Mouse (Mus musculus) ZHBTc4 (cell line): ENCODE data around the gene Nat9.

Experiments used
- DNase-seq: peaks from one replicate; pipeline ENCODE4 v3.0.0-alpha.2; 2011; ENCODE audit warnings: low read depth, low spot score

Nat9 gene

DNA sequence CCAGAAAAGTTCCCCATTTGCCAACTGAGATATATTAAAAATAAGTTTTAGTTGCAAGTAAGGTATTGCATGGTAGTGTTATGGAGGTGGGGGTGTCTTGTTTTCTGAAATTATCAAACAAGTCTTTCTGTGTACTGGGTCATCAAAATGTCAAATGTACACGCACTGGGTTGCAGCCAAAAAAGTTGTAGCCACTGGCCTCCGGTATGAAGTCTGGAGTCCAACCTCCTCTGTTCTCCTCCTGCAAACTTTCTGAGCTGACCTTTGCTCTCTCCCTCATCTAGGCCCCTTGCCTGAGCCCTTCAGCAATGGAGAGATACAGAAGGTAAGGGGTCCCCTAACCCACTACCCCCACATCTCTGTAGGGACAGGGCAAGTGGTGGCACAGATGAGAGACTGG is 8.9 kb downstream of the Nat9 start:
- no peak for DNase-seq

DNA sequence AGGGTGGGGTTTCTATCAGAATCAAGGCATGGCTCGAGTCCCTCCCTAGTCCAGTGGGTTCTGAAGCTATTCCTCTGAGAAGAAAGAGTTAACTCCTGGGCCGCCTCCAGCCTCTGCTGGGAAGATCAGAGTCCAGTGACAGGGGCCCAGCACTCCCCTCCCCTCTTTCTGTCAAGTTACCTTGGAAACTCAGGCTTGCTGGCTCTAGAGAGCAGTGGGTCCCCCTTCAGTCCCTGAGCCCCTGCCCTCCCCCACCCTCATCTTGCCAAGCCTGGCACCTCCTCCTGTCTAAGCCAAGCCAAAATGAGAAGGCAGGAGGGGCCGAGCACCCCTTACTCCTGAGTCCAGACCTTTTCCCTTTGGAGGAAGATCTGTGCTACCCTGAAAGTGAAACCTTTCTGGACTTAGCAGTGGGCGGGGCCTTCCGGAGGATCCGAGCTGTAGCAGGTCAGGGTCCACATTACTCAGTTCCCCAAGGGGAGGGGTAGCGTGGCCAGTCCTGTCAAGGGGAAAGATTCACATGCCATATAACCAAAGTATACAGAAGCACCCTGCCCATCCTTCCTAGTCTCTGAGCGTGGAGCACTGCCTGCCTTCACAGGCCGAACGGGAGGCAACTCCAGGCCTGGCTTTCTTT is 10.0 kb downstream of the Nat9 start:
- no peak for DNase-seq

DNA sequence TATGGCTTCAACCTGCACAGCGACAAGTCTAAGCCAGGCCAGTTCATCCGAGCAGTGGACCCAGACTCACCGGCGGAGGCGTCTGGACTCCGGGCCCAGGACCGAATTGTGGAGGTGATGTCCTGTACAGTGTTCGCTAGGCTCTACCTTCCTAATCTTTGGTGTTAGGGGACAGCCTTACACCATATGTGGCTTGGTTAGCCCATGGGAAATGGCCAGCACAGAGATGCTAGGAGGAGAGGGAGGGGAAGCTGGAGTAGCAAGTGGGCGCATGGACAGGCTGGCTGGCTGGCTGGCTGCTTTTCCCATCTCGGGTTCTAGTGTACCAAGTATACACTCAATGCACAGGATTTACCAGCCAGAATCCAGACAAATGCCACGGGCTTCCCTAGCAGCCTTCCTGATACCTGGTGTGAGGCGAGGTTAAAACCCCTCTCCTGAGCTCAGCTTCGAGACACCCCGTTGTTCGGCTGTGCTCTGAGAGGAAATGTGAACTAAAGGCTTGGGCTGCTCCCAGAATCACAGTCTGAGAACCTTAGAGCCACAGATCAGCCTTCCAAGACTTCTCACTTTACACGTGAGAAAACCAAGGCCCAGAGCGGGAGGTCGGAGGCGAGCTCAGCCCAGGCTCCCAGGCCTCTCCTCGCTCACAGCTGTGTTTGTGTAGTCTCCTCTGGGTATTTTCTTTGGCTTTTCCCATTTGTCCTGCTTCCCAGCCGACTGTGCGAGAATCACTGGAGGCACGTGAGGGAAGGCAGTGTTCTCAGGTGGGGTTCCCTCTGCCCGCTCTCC is 11.1 kb downstream of the Nat9 start:
- DNase-seq, result no peak

DNA sequence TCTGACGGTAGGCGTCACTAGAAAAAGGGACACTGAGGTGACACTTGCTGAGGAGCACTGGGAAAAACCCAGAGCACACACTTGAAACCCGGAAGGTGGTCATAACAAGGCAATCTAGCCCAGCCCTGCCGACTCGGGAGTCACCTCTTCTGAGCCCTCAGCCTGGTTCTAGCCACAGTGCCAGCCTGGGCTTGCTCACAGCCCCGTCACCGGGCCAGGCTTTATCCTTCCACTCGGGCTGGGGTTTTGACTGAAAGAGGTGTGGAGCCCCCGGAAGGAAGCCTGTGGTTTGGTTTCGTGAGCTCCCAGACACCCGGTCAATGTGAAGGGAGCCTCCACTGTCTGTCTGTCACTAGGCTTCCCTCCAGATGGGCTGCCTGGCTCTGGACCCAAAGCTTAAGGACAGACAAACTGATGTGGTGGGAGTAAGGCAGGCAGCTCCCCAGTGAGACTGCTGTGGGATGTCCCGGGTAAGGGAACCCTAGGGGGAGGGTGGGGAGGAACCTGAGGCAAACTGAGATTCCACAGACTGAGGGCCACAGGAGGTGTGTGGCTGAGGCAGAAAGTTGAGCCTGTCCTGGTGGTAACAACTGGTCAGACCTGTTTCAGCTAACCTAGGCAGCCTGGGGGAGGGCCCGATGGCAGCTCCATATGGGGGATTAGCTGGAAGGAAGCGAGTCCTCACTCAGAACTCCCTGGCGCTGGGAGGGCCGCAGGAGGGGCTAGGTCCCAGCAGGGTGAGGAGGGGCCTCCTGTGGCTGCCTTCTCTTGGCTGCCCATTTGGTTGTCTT is 13.9 kb downstream of the Nat9 start:
- no peak for DNase-seq

DNA sequence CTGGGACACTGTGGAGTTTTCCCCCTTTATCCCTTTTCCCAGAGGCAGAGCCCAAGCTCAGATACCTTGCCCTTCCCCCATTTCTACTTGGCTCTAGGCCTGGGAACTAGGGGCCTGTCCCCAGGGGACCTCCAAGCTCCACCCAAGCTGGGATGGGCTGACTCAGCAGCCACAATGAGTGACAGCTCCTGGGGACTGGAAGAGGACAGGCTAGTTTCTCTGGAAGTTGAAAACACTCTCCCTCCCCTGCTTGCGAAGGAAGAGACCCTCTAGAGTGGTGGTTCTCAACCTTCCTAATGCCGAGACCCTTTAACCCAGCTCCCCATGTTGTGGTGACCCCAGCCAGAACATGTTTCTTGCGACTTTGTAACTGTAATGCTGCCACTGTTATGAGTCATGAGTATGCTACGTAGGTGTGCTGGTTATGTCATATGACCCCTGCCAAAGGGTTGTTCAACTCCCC is 14.8 kb downstream of the Nat9 start:
- peak; percentile 86 for DNase-seq

GRCm38 (mm10) chr11:115171125-115171524 is 16.5 kb downstream of the Nat9 start:
- DNase-seq, result no peak

DNA sequence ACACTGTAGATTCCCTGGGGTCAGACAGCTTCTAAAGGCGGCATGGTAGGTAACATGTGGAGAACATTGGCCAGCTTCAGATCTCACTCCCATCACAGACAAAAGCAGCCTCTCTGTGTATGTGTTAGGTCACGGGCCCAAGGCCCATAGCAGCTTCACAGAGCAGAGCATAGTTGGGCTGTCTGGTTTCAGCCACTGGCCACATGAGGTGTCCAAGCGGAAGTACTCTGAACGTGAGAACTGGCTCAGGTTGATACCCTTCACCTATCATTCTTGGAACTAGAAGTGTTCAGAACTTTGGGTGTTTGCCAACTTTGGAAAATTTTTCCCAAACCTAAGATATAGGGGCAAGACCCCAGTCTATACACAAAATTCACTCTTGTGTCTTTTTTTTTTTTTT is 18.2 kb downstream of the Nat9 start:
- DNase-seq, result no peak

DNA sequence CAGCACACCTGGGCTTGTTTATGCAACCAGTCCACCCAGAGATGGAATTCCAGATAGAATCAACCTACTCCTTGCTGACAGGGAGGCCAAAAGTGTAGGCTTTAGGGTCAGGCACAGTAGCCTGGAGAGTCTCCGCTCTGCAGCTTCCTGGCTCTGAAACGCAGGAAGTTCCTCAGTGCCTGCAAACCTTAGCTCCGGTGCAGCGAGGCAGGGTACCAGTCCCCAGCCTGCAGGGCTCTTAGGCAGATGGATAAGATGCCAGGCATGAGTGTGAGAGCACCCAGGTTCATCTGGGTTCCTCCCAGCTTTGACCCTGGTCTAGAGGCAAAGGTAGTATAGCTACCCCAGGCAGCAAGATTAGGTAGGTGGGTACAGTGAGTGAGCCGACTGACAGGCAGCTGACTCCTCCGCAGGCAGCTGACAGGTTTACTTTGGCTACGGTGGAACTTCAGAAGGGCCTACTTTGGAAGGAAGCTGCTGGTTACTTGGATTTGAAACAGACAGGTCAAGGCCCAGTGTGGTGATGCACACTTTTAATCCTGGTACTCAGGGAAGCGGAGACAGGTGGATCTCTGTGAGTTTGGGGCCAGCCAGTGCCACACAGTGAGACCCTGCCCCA is 19.9 kb downstream of the Nat9 start:
- no peak for DNase-seq

DNA sequence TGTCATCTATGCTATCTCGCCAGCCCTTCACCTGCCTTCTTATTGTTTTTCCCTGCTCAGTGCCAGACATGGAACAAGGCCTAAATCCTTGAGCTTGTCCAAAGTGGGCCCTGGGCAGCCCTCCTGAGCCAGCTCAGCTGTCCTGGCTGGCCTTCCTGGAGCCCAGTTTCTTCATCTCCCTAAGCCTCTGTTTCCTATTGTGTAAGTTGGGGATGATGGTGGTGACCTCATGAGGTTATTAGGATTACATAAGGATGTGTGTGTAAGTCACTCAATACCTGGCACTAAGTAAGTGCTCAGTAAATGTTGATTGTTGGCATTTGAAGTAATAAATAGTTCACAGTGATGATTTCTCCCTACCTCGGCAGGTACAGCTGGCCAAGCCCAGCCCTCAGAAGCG is 20.9 kb downstream of the Nat9 start:
- no peak for DNase-seq

- peak; percentile 55 for DNase-seq
Measured at GRCm38 (mm10) chr11:115164976-115165374, 22.7 kb downstream of the Nat9 start.

GRCm38 (mm10) chr11:115164341-115164975 is 23.2 kb downstream of the Nat9 start:
- peak; percentile 46 for DNase-seq

DNA sequence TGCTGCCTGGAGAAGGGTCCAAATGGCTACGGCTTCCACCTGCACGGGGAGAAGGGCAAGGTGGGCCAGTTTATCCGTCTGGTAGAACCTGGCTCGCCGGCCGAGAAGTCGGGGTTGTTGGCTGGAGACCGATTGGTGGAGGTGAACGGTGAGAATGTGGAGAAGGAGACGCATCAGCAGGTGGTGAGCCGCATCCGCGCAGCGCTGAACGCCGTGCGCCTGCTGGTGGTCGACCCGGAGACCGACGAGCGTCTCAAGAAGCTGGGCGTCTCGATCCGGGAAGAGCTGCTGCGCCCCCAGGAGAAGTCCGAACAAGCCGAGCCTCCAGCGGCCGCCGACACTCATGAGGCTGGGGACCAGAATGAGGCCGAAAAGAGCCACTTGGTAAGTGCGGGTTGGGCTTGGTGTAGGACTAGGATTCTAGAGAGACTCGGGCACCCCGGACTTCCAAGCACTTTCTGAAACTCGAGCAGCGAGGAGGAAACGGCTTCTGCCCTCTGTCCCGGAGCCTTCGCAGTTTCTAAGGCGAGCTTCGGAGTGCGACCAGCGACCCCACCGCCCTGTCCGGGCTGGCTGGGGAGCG is 24.0 kb downstream of the Nat9 start:
- peak; percentile 77 for DNase-seq

DNA sequence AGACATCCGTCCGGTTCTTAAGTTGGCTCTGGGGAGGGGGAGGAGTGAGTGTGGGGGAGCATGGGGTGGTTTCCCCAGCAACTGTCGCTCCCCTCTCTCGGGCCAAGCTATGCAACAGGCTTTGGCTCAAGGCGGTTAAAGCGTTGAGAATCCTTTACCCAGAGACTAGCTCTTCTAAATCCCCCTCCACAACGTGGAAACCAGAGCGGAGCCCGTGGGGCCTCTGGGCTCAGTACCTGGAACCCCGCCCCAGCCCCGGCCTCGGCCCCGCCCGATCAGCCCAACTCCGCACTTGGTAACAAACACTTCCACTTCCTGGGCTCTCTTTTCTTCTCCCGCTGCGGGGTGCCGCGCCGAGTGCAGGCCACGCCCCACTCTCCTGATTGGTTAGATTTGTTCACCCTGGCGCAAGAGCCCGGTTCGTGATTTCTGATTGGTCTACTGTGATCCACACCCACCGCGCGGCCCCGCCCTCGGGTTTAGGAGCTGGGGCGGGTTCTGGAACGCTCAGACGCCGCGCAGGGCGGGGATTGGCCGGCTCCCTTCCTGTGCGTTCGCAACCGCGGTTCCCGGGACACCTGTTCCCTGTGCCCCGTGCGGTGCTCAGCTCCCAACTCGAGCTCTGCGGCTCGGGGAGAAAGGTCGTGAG is 24.7 kb downstream of the Nat9 start, which contains the start of gene Slc9a3r1:
Gene Slc9a3r1 (plus strand): TSS at position 510 of the 649 bp plus-strand sequence.
- DNase-seq, result peak; percentile 99

DNA sequence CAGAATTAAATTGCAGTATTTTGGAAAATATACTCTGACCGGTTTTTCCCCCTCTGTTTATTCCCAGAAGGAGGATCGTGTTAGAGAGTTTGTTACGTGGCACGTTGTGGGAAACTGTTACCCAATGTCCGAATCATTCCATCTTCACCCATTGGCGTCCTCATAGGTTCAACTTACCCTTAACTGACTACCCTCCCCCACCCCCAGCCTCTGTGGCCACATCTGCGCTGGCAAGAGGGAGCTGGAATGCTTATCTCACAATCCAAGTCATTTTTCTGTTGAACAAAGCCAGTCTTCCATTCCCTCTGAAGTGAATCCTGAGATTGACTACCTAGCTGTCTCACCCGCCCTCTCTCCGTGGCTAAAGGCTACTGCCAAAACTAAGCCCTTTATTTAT is 25.5 kb downstream of the Nat9 start:
- DNase-seq, result no peak

DNA sequence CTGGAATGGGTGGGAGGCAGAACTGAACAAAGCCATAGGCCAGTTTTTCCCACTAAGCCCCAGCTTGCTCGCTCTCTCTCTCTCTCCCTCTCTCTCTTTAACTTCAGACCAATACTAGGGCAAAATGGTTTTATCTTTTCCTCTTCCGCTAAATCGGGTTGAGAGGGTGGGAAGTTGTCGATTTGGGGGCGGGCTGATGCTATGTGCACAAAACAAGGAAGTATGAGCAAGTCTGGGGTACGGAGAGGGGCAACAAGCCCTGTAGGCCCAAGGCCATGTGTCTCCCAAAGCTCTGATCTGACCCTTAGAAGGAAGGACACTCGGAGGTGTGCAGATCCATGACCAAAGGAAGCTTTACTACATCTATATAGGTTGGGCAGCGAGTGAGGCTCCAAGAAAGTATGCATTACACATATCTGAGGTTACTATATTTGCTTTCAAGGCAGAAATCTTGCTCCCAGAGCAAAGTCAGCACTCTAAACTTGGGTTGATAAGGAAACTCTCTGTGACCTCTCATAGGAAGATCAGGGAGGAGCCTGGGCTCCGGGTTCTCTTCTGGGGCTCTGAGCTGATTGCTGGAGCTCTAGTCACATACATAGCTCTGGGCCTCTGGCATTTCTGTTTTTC is 26.0 kb downstream of the Nat9 start:
- DNase-seq, result no peak

DNA sequence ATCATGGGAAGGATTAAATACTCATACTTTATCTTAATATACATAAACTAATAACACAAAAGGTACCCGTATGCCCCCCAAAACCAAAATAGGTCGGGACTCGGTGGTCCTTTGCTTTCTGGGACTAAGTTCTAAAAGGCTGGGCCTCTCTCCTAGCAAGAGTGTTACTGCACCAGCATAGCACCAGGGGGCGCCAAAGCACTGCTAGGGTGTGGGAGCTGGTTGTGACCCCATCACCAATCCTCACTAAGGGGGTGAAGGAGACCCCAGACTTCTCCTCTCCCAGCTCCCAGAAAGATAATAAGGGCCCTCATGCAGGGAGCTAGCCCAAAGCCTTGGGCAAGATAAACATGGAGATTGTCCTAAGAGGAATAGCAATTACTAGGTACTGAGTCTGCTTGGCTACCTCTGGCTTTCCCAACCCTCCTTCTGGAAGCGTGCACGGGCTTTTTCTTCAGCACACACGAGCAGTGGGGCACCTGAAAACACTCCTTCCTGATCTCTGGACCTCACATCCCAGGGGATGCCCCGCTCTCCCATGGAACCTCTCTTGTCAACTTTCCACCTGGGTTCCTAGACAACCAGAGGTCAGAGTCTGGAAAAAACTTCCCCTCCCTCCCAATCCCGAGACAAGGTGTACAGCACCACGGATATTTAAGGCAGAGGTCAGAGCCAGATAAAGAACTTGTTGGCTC is 26.6 kb downstream of the Nat9 start:
- peak; percentile 79 for DNase-seq

- peak; percentile 89 for DNase-seq
Measured at GRCm38 (mm10) chr11:115160016-115160797, 27.5 kb downstream of the Nat9 start.

GRCm38 (mm10) chr11:115157933-115158719 is 29.5 kb downstream of the Nat9 start:
- no peak for DNase-seq
